Mouse (Mus musculus) activated CD4-positive, CD25-positive, alpha-beta regulatory T cell, adult 4 months (primary cell): Measurements from ENCODE around the gene Pcca. TPM values are rescaled to one million over a fixed set of nuclear protein-coding genes. Genes with fewer than 3 reads are reported as not detected.

ENCODE experiments used
- ATAC-seq: one replicate; pipeline ENCODE4 v1.8.0; 2017
- polyA plus RNA-seq, 2 experiments: library from polyadenylated mRNA; unstranded; fragments of 100-300 nt; shearing (Covaris generic); gene quantifications; one replicate each; pipeline ENCODE4 v1.2.1; 2017

Gene Pcca
- 10 to 100 TPM; 11.5 to 19.5 TPM for polyA plus RNA-seq

DNA sequence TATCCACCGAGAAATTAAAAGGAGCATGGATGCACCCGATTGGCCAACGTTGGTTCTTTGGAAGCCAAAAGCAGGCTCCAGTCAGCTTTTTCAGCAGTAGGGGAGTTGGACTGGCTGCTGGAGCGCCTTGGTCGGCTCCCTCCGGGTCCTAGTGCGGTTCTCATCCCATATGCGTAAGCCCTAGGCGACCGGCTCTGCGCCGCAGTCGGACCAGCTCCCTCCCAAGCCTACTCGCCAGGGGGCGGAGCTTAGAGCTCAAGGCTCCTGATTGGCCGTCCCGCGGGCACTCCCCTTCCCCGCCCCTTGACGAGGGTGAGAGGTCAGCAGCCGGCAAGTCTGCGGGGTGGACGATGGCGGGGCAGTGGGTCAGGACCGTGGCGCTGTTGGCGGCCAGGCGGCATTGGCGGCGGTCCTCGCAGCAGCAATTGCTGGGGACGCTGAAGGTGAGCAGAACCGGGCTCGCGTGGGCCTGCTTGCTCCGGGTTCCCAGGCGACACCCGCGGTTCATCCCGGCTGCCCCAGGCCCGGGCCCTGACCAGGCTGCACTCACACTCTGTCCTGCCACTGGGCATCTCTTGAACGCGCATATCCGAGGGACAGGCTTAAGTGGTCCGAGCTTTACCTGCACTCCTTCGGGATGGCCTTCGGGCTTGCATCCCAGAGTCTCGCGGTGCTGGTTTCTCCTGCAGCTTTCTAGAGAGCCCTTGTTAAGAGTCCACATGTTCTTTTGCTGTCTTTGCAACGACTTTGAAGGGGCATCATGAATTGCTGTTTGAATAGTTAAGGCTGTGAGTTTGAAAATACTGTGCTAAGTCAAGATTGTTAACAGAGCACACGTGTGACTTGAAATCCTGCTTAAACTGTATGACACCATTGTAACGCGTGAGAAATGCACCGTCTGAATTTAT, at the start of gene Pcca:
Pcca (plus strand) TSS at position 308 of the 908 bp plus-strand sequence.
- ATAC-seq = peak; percentile 98

DNA sequence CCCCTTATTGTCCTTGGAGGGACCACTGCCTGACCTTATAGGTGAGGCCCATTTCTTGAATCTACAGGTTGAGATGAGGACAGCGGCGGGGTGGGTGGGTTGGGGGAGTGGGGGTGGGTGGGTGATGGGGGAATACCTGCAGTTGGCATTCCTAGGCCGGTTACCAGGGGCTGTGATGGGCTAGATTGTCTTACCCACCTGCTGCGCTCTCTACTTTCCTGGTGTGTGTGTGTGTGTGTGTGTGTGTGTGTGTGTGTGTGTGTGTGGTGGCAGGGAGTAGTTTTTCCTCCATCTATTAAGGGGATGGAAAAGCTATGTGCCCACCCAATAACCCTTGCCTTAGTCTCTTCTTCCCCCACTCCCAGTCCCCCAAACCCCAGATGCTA, 49.7 kb upstream of the Pcca start:
- ATAC-seq = no peak

- ATAC-seq = no peak
These were observed 49.1 kb upstream of the Pcca start for GRCm38 (mm10) chr14:122484844-122485551.

DNA sequence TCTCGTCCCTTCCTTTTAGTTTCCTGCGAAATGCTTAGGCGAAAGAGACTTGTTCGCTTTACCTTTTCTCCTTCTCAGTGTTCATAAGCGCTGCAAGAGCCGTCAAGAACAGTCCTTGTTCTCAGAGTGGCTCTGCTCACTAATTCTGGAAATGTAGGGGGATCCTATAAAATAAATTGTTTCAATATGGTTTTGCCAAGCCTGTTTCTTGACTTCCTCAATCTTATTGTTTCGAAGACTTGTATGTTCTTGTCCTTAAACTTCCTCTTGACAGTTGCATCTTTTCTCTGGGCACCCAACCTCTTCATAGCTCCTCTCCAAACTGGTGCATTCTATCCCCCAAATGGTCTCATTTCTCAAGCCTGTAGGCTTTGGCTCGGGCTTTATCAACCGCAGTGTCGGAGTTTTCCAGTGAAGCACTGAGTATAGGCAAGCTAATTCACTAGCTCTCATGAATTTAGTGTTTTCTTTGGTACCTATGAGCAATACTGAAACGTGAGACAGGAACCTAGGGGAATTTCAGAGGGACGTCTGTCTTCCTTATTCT, 48.4 kb upstream of the Pcca start:
- ATAC-seq = no peak

DNA sequence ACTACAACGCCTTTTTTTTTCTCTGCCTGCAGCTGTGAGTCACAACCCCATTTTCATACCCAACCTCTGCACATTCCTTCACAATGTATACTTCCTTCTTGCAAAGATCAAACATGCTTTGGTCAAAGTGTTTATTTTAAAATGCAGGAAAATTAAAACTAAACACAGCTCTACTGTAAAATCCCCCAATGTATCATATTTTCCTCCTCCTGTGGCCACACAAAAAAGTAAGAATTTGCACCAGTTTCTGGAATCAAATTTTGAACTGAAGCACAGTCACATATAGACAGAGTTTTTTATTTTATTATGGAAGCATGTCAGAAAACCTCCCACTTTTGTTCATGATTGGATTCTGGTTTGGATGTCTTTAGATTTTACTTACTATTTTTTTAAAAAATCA, 47.5 kb upstream of the Pcca start:
- no peak for ATAC-seq

DNA sequence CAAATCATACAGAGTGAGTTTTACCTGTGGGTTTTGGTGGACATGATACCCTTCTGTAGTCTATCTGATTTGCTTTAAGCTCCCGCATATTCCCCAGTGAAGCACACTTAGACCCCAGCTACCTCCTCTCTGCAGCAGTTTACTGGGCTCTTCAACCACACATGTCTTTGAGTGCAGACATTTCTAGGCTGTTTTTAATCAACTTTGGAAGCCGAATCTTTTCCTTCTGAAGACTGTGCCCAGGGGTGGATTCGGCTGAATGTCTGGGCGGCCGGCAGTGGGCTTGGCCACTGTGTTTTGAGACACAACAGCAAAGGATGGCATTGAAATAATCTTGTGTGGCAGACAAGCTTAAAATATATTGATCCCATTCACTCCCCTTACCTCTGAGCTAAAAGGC, 46.8 kb upstream of the Pcca start:
- no peak for ATAC-seq

- ATAC-seq = no peak
These were observed 45.1 kb upstream of the Pcca start for GRCm38 (mm10) chr14:122489041-122489440.

- no peak for ATAC-seq
These were observed 44.3 kb upstream of the Pcca start for GRCm38 (mm10) chr14:122489686-122490414.

- no peak for ATAC-seq
These were observed 43.4 kb upstream of the Pcca start, which contains the start of gene Gm10837 for GRCm38 (mm10) chr14:122490441-122491328. TSS of gene Gm10837 (plus strand) at chr14:122490586.

GRCm38 (mm10) chr14:122491521-122491920, 42.6 kb upstream of the Pcca start:
- no peak for ATAC-seq

GRCm38 (mm10) chr14:122492015-122492414, 42.1 kb upstream of the Pcca start:
- ATAC-seq = no peak

- ATAC-seq = no peak
These were observed 25.1 kb upstream of the Pcca start for GRCm38 (mm10) chr14:122509058-122509457.

- no peak for ATAC-seq
These were observed 22.6 kb upstream of the Pcca start for GRCm38 (mm10) chr14:122511519-122511918.

DNA sequence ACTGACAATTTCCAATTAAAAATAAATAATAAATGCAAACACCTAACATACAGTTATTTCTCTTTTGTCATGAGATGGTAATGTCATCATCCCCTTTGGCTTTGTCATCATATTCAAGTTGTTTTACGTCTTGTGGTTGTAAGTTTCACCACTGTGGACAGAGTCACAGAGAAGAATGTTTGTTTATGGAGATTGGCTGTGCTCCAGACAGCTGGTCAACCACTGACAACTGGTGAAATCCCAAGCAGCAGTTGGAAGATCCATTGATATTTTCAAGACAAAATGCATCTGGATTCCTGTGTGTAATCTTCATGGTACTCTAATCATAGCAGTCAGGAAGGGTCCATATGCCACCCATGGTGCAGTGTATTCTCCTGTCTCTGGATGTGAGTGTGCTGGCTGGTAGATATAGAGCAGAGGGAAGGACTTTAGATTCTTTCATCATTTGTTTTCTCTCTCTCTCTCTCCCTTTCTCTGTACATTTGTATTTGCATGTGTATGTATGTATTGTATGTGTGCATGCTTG, 20.6 kb upstream of the Pcca start:
- ATAC-seq = no peak

GRCm38 (mm10) chr14:122528475-122528874, 5.6 kb upstream of the Pcca start:
- no peak for ATAC-seq

DNA sequence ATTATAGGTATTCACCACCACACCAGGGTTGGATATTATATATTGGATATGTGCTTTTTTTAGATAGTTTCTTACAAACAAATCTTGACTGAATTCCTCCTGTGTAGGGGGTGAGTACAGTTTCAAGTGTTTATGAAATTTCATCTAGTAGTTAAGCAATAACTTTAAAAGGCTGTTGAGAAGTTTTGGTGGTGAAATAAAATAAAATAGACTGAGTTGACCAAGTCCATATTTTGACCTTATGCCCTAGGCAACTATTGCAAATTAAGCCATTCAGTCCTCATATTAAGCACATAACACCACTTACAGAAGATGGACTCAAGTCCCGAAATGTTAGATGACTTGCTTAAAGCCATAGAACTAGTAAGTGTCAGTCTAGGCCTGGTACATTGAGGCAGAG, 1.9 kb downstream of the Pcca start:
- ATAC-seq = no peak

DNA sequence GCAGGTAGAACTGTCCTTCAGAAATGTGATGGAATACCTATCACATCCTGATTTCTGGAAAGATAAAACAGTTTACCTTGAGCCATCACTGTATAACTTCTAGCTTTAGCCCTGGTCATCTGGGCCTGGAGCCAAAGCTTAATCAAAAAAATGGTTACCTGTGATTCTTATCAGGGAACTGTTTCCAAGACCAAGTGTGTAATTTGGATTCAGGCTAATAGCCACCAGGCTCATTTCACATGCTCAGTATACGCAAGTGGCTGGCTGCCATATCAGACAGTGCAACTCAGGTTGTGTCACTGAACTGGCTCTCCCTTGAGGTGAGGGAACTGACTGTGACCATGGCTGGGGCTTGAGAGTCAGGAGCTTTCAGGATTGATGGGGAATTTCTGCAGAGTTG, 14.3 kb downstream of the Pcca start:
- ATAC-seq = no peak

- ATAC-seq = no peak
These were observed 14.8 kb downstream of the Pcca start for GRCm38 (mm10) chr14:122548905-122549304.

- no peak for ATAC-seq
These were observed 18.8 kb downstream of the Pcca start for GRCm38 (mm10) chr14:122552761-122553445.

DNA sequence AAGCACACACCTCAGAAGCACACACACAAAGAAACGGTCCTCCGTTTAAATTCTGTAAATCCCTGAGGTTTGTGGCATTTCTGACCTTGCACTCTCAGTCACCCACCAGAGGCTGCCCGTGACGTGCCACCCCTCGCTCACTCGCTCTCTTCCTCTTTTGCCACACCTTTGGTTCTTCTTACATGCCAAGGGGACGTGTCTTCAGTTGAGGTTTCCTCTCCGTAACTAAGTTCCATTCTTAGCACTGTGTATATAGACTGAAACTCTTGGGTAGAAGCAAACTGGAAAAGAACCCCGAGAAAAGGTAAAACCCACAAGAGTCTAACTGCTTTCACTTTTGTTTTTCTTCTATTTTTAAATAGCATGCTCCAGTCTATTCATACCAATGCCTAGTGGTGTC, 23.2 kb downstream of the Pcca start:
- peak; percentile 78 for ATAC-seq
